Mouse (Mus musculus) neural tube, postnatal 0 days (tissue): ENCODE results near the gene Gm572. TPM values are rescaled to one million over a fixed set of nuclear protein-coding genes. Genes with fewer than 3 reads are reported as not detected.

Experiments used
- polyA plus RNA-seq: library from polyadenylated mRNA; unstranded; fragments of >200 nt; fragmentation: Nextera tagmentation; extraction: Ambion mirVana; gene quantifications from 2 replicates; pipeline ENCODE4 v1.2.1, GENCODE M21; 2015

The Gm572 gene
- polyA plus RNA-seq, result not detected in 2 replicates

DNA sequence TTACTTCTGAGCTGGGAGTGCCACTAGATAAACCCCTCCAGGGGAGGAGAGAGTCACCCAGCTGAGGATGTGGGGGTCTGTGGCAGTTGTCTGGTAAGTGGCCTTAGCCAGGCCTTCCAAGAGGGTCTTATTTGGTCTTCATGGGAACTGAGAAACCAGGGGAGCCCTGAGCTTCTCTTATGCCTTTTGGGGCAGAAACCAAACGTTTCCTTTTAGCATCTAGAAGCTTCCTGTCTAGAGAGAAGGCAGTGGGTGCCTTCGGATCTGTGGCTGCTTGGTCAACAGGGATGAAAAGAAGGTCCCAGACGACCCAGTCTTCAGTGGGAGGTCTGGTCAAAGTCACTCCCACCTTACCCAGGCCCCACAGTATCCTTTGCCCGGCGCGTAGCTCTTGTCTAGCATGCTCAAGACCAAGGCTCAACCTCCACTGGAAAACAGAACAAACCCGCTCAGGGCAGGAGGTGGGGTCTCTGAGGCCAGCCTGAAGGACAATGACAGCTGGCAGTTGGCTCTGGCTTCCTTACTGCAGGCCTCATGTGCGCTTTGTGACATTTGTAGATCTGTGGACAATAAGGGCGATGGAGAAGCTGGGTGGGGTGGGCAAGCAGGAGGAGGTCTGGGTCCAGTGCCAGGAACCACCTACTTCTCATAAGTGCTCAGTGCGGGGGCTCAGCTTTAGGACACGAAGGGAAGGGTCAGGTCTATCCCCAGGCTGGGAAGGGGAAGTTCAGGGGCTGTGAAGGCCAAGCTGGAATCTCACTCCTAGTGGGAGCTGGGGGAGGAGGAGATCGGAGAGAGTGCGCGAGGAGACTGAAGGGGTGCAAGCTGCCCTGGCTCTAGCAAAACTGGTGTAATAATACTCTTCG lies at the start of gene Gm572:
Gene Gm572, plus strand, starts transcription at position 27 of the 866 bp plus-strand sequence.

DNA sequence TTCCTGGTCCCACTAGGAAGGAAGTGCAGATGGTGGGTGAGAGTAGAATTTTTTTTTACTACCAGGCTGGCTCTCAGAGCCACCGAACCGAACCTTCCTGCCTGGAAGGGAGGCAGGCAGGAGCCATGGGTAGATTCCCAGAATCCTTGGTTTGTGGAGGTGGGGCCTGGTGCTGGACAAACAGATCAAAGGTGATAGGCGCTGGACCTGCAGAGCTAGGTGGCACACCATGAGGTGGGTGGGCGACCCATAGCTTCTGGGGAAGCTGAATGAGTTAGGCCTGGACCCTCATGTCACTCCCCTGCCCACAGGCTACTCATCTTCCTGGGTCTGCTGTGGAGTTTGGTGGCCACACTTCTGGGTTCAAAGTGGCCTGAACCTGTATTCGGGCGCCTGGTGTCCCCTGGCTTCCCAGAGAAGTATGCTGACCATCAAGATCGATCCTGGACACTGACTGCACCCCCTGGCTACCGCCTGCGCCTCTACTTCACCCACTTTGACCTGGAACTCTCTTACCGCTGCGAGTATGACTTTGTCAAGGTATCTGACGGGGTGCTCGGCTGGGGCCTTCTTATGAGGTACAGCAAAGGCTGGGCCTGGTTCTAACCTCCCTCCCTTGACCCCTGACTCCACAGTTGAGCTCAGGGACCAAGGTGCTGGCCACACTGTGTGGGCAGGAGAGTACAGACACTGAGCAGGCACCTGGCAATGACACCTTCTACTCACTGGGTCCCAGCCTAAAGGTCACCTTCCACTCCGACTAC lies 40.6 kb upstream of the Gm572 start, which contains the start of gene Masp2:
Gene Masp2, plus strand, starts transcription at position 198 of the 764 bp plus-strand sequence.

DNA sequence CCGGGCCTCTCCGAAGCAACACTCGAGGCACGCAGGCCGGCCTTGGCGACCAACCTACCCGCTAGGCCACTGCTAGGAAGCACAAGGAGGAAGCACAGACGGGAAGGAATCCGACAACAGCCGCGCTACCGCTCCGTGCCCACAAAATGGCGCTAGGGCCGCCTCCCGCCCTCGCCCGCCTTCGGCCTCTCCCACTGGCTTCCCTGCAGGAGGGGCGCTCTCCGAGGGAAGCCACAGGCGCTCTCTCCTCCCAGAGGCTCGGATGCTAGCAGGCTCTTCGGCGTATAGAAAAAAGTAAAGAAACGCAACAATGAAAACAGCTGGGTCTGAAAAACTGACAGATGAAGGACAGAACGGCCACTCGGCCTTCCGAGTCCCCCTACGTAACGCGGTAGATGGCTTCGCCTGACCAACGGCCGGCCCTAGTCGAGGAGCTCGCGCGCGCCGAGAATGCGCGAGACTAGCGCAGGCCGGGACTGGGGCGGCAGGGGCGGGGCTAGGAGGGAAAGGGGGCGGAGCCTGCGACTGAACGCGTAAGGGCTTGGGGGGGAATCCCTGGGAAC lies 16.4 kb upstream of the Gm572 start, which contains the start of gene Tardbp:
Gene Tardbp, minus strand, starts transcription at position 397 of the 563 bp plus-strand sequence.

Other genes starting within 250 kb of the Gm572 start
- gene Ubiad1, start 198.5 kb upstream of the Gm572 start, polyA plus RNA-seq, result 12.6 and 13.9 TPM in 2 replicates
- 21.6 and 22.2 TPM in 2 replicates for gene Mtor, start 194.7 kb upstream of the Gm572 start, polyA plus RNA-seq
- gene Angptl7, start 142.9 kb upstream of the Gm572 start, polyA plus RNA-seq, result 0.27 and 0.37 TPM in 2 replicates
- gene Exosc10, start 84.9 kb upstream of the Gm572 start, polyA plus RNA-seq, result 55.3 and 63.4 TPM in 2 replicates
- 190 and 192 TPM in 2 replicates for gene Srm, start 51.8 kb upstream of the Gm572 start, polyA plus RNA-seq
- gene Masp2, start 40.8 kb upstream of the Gm572 start, polyA plus RNA-seq, result 0.37 and 0.73 TPM in 2 replicates
- 109 TPM in 2 replicates for gene Tardbp, start 16.3 kb upstream of the Gm572 start, polyA plus RNA-seq
- 7.8 and 8.5 TPM in 2 replicates for gene Casz1, start 161.1 kb downstream of the Gm572 start, polyA plus RNA-seq